Mouse (Mus musculus) CH12.LX (cell line): ENCODE measurements at regions not wholly inside any gene's neighbourhood (a gene's known extent, or its start where the extent isn't known, plus 50 kb on each side); places are given as distances from the start of the nearest gene placed in this dataset.

Experiments
- DNase-seq: peaks from one replicate; pipeline ENCODE4 v3.0.0-alpha.2; 2013; ENCODE audit errors: extremely low read depth
- H3K27ac ChIP-seq: 2 replicates; pipeline ENCODE4 v1.5.1; 2012; ENCODE audit warnings: low read depth, mild to moderate bottlenecking, control low read depth, moderate library complexity; ENCODE audit not compliant: insufficient read depth
- H3K27me3 ChIP-seq: replicated peaks from 2 replicates; pipeline ENCODE3; 2012; ENCODE audit warnings: inconsistent platforms
- H3K36me3 ChIP-seq, 2 experiments: replicated peaks in 1 of 2; 2 replicates each; pipeline versions ENCODE3 to v1.6.1; 2012; ENCODE audit warnings: inconsistent platforms in 1 of 2, low read length in 1 of 2, mild to moderate bottlenecking in 1 of 2, mixed read lengths in 1 of 2, moderate library complexity in 1 of 2; ENCODE audit not compliant: control insufficient read depth in 1 of 2, insufficient read depth in 1 of 2
- H3K4me1 ChIP-seq, 2 experiments: 2 replicates each; pipeline ENCODE4 v1.6.1; 2012; ENCODE audit warnings: inconsistent platforms in 1 of 2, moderate library complexity in 1 of 2; ENCODE audit not compliant: insufficient read depth in 2 of 2, control insufficient read depth in 1 of 2
- H3K4me2 ChIP-seq: 2 replicates; pipeline ENCODE4 v1.6.1; 2012; ENCODE audit warnings: low read depth, mild to moderate bottlenecking, control low read depth; ENCODE audit not compliant: poor library complexity, insufficient read depth, severe bottlenecking
- H3K4me3 ChIP-seq, 3 experiments: fragments of 150-350 bp in 1 of 3; sonication (generic) in 1 of 3; replicated peaks in 1 of 3; 2 replicates each; pipeline versions ENCODE3 to v1.5.1; 2011 to 2012; ENCODE audit warnings: low read depth in 2 of 3, low read length in 2 of 3, mild to moderate bottlenecking in 2 of 3, moderate library complexity in 2 of 3, control low read depth in 1 of 3, improper control_type of control experiment in 1 of 3, inconsistent platforms in 1 of 3, mixed read lengths in 1 of 3; ENCODE audit not compliant: poor library complexity in 1 of 3
- H3K79me2 ChIP-seq: replicated peaks from 2 replicates; pipeline ENCODE4 v1.6.1; 2012; ENCODE audit warnings: mild to moderate bottlenecking, moderate library complexity; ENCODE audit not compliant: control insufficient read depth, poor library complexity, insufficient read depth, severe bottlenecking; ENCODE audit errors: extremely low read depth
- H3K9ac ChIP-seq: 2 replicates; pipeline ENCODE4 v1.6.1; 2012; ENCODE audit warnings: low read depth, mild to moderate bottlenecking, control low read depth, moderate library complexity; ENCODE audit not compliant: insufficient read depth
- H3K9me3 ChIP-seq: replicated peaks from 2 replicates; pipeline ENCODE3; 2012; ENCODE audit warnings: low read length, inconsistent platforms, mixed read lengths
- BHLHE40 ChIP-seq: IDR thresholded peaks from 2 replicates; pipeline ENCODE4 v1.6.1; 2011; ENCODE audit warnings: mild to moderate bottlenecking, low read depth, low read length, improper control_type of control experiment
- CHD1 ChIP-seq: IDR thresholded peaks from 2 replicates; pipeline ENCODE4 v1.6.1; 2012; ENCODE audit warnings: low read depth, low read length, improper control_type of control experiment, inconsistent platforms
- CHD2 ChIP-seq: IDR thresholded peaks from 2 replicates; pipeline ENCODE4 v1.6.1; 2011; ENCODE audit warnings: low read length, improper control_type of control experiment
- CTCF ChIP-seq, 2 experiments: IDR thresholded peaks in 1 of 2; conservative IDR thresholded peaks in 1 of 2; 2 replicates each; pipeline ENCODE4 v1.5.1; 2011 to 2012; ENCODE audit warnings: low read depth in 2 of 2, low read length in 2 of 2, improper control_type of control experiment in 1 of 2, inconsistent platforms in 1 of 2, mild to moderate bottlenecking in 1 of 2, moderate library complexity in 1 of 2
- ETS1 ChIP-seq: conservative IDR thresholded peaks from 2 replicates; pipeline ENCODE4 v1.6.1; 2012; ENCODE audit warnings: low read depth, mild to moderate bottlenecking, inconsistent platforms, low read length, improper control_type of control experiment, moderate library complexity
- GABPA ChIP-seq: IDR thresholded peaks from 2 replicates; pipeline ENCODE4 v1.6.1; 2012; ENCODE audit warnings: low read depth, low read length, improper control_type of control experiment, inconsistent platforms; ENCODE audit not compliant: insufficient replicate concordance
- KAT2A ChIP-seq: IDR thresholded peaks from 2 replicates; pipeline ENCODE4 v1.6.1; 2012; ENCODE audit warnings: low read length, improper control_type of control experiment, inconsistent platforms; ENCODE audit not compliant: insufficient replicate concordance
- MAFK ChIP-seq: IDR thresholded peaks from 2 replicates; pipeline ENCODE4 v1.6.1; 2011; ENCODE audit warnings: low read length, improper control_type of control experiment; ENCODE audit not compliant: insufficient replicate concordance
- MAX ChIP-seq: IDR thresholded peaks from 2 replicates; pipeline ENCODE4 v1.6.1; 2011; ENCODE audit warnings: low read length, improper control_type of control experiment
- MAZ ChIP-seq: IDR thresholded peaks from 2 replicates; pipeline ENCODE4 v1.6.1; 2012; ENCODE audit warnings: low read depth, mild to moderate bottlenecking, inconsistent platforms, low read length, improper control_type of control experiment, moderate library complexity
- MXI1 ChIP-seq: IDR thresholded peaks from 2 replicates; pipeline ENCODE4 v1.6.1; 2011; ENCODE audit warnings: mild to moderate bottlenecking, low read depth, low read length, improper control_type of control experiment
- NELFE ChIP-seq: IDR thresholded peaks from 2 replicates; pipeline ENCODE4 v1.6.1; 2011; ENCODE audit warnings: low read depth, low read length, improper control_type of control experiment
- NRF1 ChIP-seq: IDR thresholded peaks from 2 replicates; pipeline ENCODE4 v1.6.1; 2014; ENCODE audit warnings: low read depth, mild to moderate bottlenecking, inconsistent platforms, low read length, improper control_type of control experiment, moderate library complexity
- PAX5 ChIP-seq: IDR thresholded peaks from 2 replicates; pipeline ENCODE4 v1.6.1; 2012; ENCODE audit warnings: low read length, inconsistent platforms, mixed read lengths
- POLR2AphosphoS2 ChIP-seq: IDR thresholded peaks from 2 replicates; pipeline ENCODE4 v1.6.1; 2011; ENCODE audit warnings: low read depth, low read length, improper control_type of control experiment
- RAD21 ChIP-seq: IDR thresholded peaks from 2 replicates; pipeline ENCODE4 v1.6.1; 2011; ENCODE audit warnings: low read depth, mild to moderate bottlenecking, low read length, improper control_type of control experiment, moderate library complexity
- RCOR1 ChIP-seq: conservative IDR thresholded peaks from 2 replicates; pipeline ENCODE4 v1.6.1; 2012; ENCODE audit warnings: low read depth, mild to moderate bottlenecking, inconsistent platforms, low read length, improper control_type of control experiment
- SIN3A ChIP-seq: IDR thresholded peaks from 2 replicates; pipeline ENCODE4 v1.6.1; 2012; ENCODE audit warnings: low read length, improper control_type of control experiment, inconsistent platforms
- SMC3 ChIP-seq: IDR thresholded peaks from 2 replicates; pipeline ENCODE4 v1.6.1; 2011; ENCODE audit warnings: low read depth, low read length, improper control_type of control experiment
- TBP ChIP-seq: conservative IDR thresholded peaks from 2 replicates; pipeline ENCODE4 v1.6.1; 2011; ENCODE audit warnings: low read depth, low read length, improper control_type of control experiment
- TCF12 ChIP-seq: IDR thresholded peaks from 2 replicates; pipeline ENCODE4 v1.6.1; 2014; ENCODE audit warnings: low read depth, mild to moderate bottlenecking, inconsistent platforms, low read length, improper control_type of control experiment
- UBTF ChIP-seq: IDR thresholded peaks from 2 replicates; pipeline ENCODE4 v1.6.1; 2012; ENCODE audit warnings: low read depth, mild to moderate bottlenecking, inconsistent platforms, low read length, improper control_type of control experiment, moderate library complexity
- USF2 ChIP-seq: conservative IDR thresholded peaks from 2 replicates; pipeline ENCODE4 v1.6.1; 2011; ENCODE audit warnings: low read depth, low read length, improper control_type of control experiment
- ZC3H11A ChIP-seq: IDR thresholded peaks from 2 replicates; pipeline ENCODE4 v1.6.1; 2012; ENCODE audit warnings: low read depth, mild to moderate bottlenecking, inconsistent platforms, low read length, improper control_type of control experiment
- ZKSCAN1 ChIP-seq: IDR thresholded peaks from 2 replicates; pipeline ENCODE4 v1.6.1; 2012; ENCODE audit warnings: low read depth, inconsistent platforms, low read length, improper control_type of control experiment, borderline replicate concordance
- dilution Hi-C: fragments of 300-500 bp; cut with MboI; formaldehyde crosslinking; loops from 2 replicates; pipeline ENCODE4 v1.14.3; 2020; ENCODE audit warnings: low sequenced_read_pairs; ENCODE audit not compliant: extremely low pct_unique_long_range_greater_than_20kb, extremely low pct_ligation_motif_present
- in situ Hi-C: fragments of 300-500 bp; cut with MboI; formaldehyde crosslinking; loops from 3 replicates; pipeline ENCODE4 v1.14.3; 2019; ENCODE audit warnings: low sequenced_read_pairs, low pct_ligation_motif_present, low pct_unique_long_range_greater_than_20kb, mixed read lengths

- no peak overlapping the region for H3K4me2 ChIP-seq
- H3K4me1 ChIP-seq, result peaks cover 0 to 2% of the 10 kb centered on the region in 2 experiments; a peak in 1 of 4 replicates
- in situ Hi-C loops (no loop called here), dilution Hi-C loops (no loop called here)
- no peak overlapping the region for H3K27ac ChIP-seq
- peaks cover 3% of the 10 kb centered on the region for H3K9me3 ChIP-seq
- TF ChIP-seq MAZ, result no peak
- TF ChIP-seq CTCF (conservative IDR thresholded peaks at IDR 0.05 in 1 of 2, IDR thresholded peaks at IDR 0.05 in 1 of 2; ENCODE audit: low read depth in 2 of 2, low read length in 2 of 2), result no peak
- TF ChIP-seq MXI1, result no peak
- TF ChIP-seq SMC3, result no peak
- no peak for TF ChIP-seq KAT2A
- TF ChIP-seq RAD21, result no peak
- no peak for TF ChIP-seq POLR2AphosphoS2
- TF ChIP-seq MAFK, result no peak
- no peak for TF ChIP-seq USF2
- no peak overlapping the region for H3K9ac ChIP-seq
- H3K79me2 ChIP-seq, result no peaks in the 10 kb centered on the region
- no peak for DNase-seq
- no peak overlapping the region for H3K4me3 ChIP-seq
- peaks cover 68% of the 10 kb centered on the region for H3K27me3 ChIP-seq
- no peaks in the 10 kb centered on the region for H3K36me3 ChIP-seq
Measured at GRCm38 (mm10) chr2:157676396-157677176, 60.6 kb upstream of the Ctnnbl1 start.

GRCm38 (mm10) chr2:157677262-157677661 lies 59.9 kb upstream of the Ctnnbl1 start:
- no peak for DNase-seq
- H3K36me3 ChIP-seq, result no peaks in the 10 kb centered on the region
- peaks cover 68% of the 10 kb centered on the region for H3K27me3 ChIP-seq
- TF ChIP-seq USF2 (no peak), ZC3H11A (no peak), ETS1 (no peak), MAX (no peak), MAZ (no peak), NELFE (no peak)
- H3K4me1 ChIP-seq, result no peaks in the 10 kb centered on the region
- dilution Hi-C loops (no loop called here), in situ Hi-C loops (no loop called here)
- H3K27ac ChIP-seq, result no peak overlapping the region
- no peak overlapping the region for H3K4me3 ChIP-seq
- peaks cover 3% of the 10 kb centered on the region for H3K9me3 ChIP-seq
- no peak overlapping the region for H3K4me2 ChIP-seq
- H3K9ac ChIP-seq, result no peak overlapping the region
- no peaks in the 10 kb centered on the region for H3K79me2 ChIP-seq

GRCm38 (mm10) chr2:157681931-157682330 lies 55.3 kb upstream of the Ctnnbl1 start:
- no peak for DNase-seq
- dilution Hi-C loops (no loop called here), in situ Hi-C loops (no loop called here)
- TF ChIP-seq NRF1, result no peak
- TF ChIP-seq ZKSCAN1, result no peak
- no peak for TF ChIP-seq ZC3H11A
- no peak for TF ChIP-seq CHD2
- no peak for TF ChIP-seq GABPA
- no peak for TF ChIP-seq KAT2A
- no peak for TF ChIP-seq TBP
- no peak for TF ChIP-seq RCOR1
- TF ChIP-seq TCF12, result no peak
- no peak for TF ChIP-seq SIN3A
- TF ChIP-seq PAX5, result no peak
- no peak for TF ChIP-seq BHLHE40
- TF ChIP-seq SMC3, result no peak
- no peak for TF ChIP-seq POLR2AphosphoS2
- TF ChIP-seq USF2, result no peak
- no peak for TF ChIP-seq UBTF
- TF ChIP-seq CHD1, result no peak

More at GRCm38 (mm10) chr2:157681931-157682330, 55.3 kb upstream of the Ctnnbl1 start:
- Histone ChIP-seq H3K4me3 (no peak overlapping the region), H3K27me3 (peaks cover 52% of the 10 kb centered on the region), H3K9me3 (peaks cover 9% of the 10 kb centered on the region), H3K4me2 (no peak overlapping the region), H3K36me3 (no peaks in the 10 kb centered on the region), H3K9ac (no peak overlapping the region), H3K27ac (no peak overlapping the region), H3K79me2 (no peaks in the 10 kb centered on the region), H3K4me1 (no peaks in the 10 kb centered on the region)
